Mouse (Mus musculus): ENCODE measurements around the gene Naif1. TPM values are rescaled to one million over a fixed set of nuclear protein-coding genes. Genes with fewer than 3 reads are reported as not detected.

Gene Naif1
- polyA plus RNA-seq (2016; fragmentation: Nextera tagmentation; extraction: Ambion mirVana), result 5.2 and 6.4 TPM in 2 replicates

GRCm38 (mm10) chr2:32449761-32450754 lies at the start of gene Naif1:
TSS of gene Naif1 (plus strand) at chr2:32450457.
- 0 out of 2 replicates have a peak, but pooled peaks cover 4% of the 10 kb centered on the region for H3K36me3 ChIP-seq
- H3K4me1 ChIP-seq, result peaks cover 36% of the 10 kb centered on the region
- no peaks in the 10 kb centered on the region for H3K9me3 ChIP-seq
- no peaks in the 10 kb centered on the region for H3K27me3 ChIP-seq
- WGBS, result 82% methylated on average over 15 of the region's 15 CpGs
- peak within 1 kb of the TSS; percentile 82 for H3K4me3 ChIP-seq
- H3K27ac ChIP-seq (replicated peaks), result peak within 1 kb of the TSS; percentile 97
- H3K4me2 ChIP-seq (replicated peaks), result peak within 1 kb of the TSS; percentile 80
- peak within 1 kb of the TSS; percentile 85 for H3K9ac ChIP-seq (replicated peaks)
- ATAC-seq (ENCODE audit: low FRiP score, low read depth), result no peak

GRCm38 (mm10) chr2:32404663-32405062 lies 45.6 kb upstream of the Naif1 start:
- no peak overlapping the region for H3K27ac ChIP-seq (replicated peaks)
- 19% methylated on average over 2 of the region's 2 CpGs for WGBS
- H3K4me1 ChIP-seq, result no peaks in the 10 kb centered on the region
- H3K4me2 ChIP-seq (replicated peaks), result no peak overlapping the region
- H3K27me3 ChIP-seq, result no peaks in the 10 kb centered on the region
- no peak overlapping the region for H3K4me3 ChIP-seq
- peaks cover 30% of the 10 kb centered on the region for H3K36me3 ChIP-seq
- H3K9me3 ChIP-seq, result no peaks in the 10 kb centered on the region
- H3K9ac ChIP-seq (replicated peaks), result no peak overlapping the region
- ATAC-seq (ENCODE audit: low FRiP score, low read depth), result no peak

- Histone ChIP-seq H3K27ac (replicated peaks) (no peak overlapping the region), H3K9ac (replicated peaks) (no peak overlapping the region), H3K4me2 (replicated peaks) (no peak overlapping the region), H3K4me1 (no peaks in the 10 kb centered on the region), H3K27me3 (no peaks in the 10 kb centered on the region), H3K36me3 (0 out of 2 replicates have a peak, but pooled peaks cover 9% of the 10 kb centered on the region), H3K4me3 (no peak overlapping the region), H3K9me3 (no peaks in the 10 kb centered on the region)
- ATAC-seq (ENCODE audit: low FRiP score, low read depth), result no peak
- 83% methylated on average over 7 of the region's 7 CpGs for WGBS
These were observed 43.0 kb upstream of the Naif1 start for GRCm38 (mm10) chr2:32407144-32407824.

- no peaks in the 10 kb centered on the region for H3K36me3 ChIP-seq
- H3K4me3 ChIP-seq, result no peak overlapping the region
- WGBS, result 69% methylated on average over 25 of the region's 25 CpGs
- no peak overlapping the region for H3K4me2 ChIP-seq (replicated peaks)
- H3K9me3 ChIP-seq, result no peaks in the 10 kb centered on the region
- H3K4me1 ChIP-seq, result no peaks in the 10 kb centered on the region
- ATAC-seq (ENCODE audit: low FRiP score, low read depth), result no peak
- no peaks in the 10 kb centered on the region for H3K27me3 ChIP-seq
- no peak overlapping the region for H3K27ac ChIP-seq (replicated peaks)
- H3K9ac ChIP-seq (replicated peaks), result no peak overlapping the region; the same call in 1 of the 2 replicates
These were observed 41.5 kb upstream of the Naif1 start for GRCm38 (mm10) chr2:32408429-32409424.

- no peak overlapping the region for H3K4me2 ChIP-seq (replicated peaks)
- H3K36me3 ChIP-seq, result peaks cover 23% of the 10 kb centered on the region
- no peaks in the 10 kb centered on the region for H3K4me1 ChIP-seq
- no peaks in the 10 kb centered on the region for H3K27me3 ChIP-seq
- ATAC-seq (ENCODE audit: low FRiP score, low read depth), result no peak
- no peak overlapping the region for H3K4me3 ChIP-seq
- no peak overlapping the region for H3K27ac ChIP-seq (replicated peaks)
- 92% methylated on average over 7 of the region's 7 CpGs for WGBS
- H3K9ac ChIP-seq (replicated peaks), result no peak overlapping the region
- H3K9me3 ChIP-seq, result no peaks in the 10 kb centered on the region
These were observed 38.9 kb upstream of the Naif1 start for GRCm38 (mm10) chr2:32411407-32411806.

GRCm38 (mm10) chr2:32412742-32413531 lies 37.3 kb upstream of the Naif1 start:
- Histone ChIP-seq H3K27ac (replicated peaks) (no peak overlapping the region), H3K4me2 (replicated peaks) (no peak overlapping the region), H3K36me3 (peaks cover 38% of the 10 kb centered on the region), H3K9me3 (no peaks in the 10 kb centered on the region), H3K27me3 (no peaks in the 10 kb centered on the region), H3K4me1 (no peaks in the 10 kb centered on the region), H3K9ac (replicated peaks) (no peak overlapping the region), H3K4me3 (no peak overlapping the region)
- no peak for ATAC-seq (ENCODE audit: low FRiP score, low read depth)
- WGBS, result 90% methylated on average over 6 of the region's 6 CpGs

GRCm38 (mm10) chr2:32413936-32414335 lies 36.3 kb upstream of the Naif1 start:
- Histone ChIP-seq H3K4me2 (replicated peaks) (no peak overlapping the region), H3K4me1 (no peaks in the 10 kb centered on the region), H3K36me3 (peaks cover 48% of the 10 kb centered on the region), H3K9me3 (no peaks in the 10 kb centered on the region), H3K9ac (replicated peaks) (no peak overlapping the region), H3K27me3 (no peaks in the 10 kb centered on the region), H3K4me3 (no peak overlapping the region), H3K27ac (replicated peaks) (no peak overlapping the region)
- no peak for ATAC-seq (ENCODE audit: low FRiP score, low read depth)
- WGBS, result 77% methylated on average over 5 of the region's 5 CpGs

GRCm38 (mm10) chr2:32415801-32416200 lies 34.5 kb upstream of the Naif1 start:
- no peak overlapping the region for H3K4me2 ChIP-seq (replicated peaks)
- H3K27ac ChIP-seq (replicated peaks), result no peak overlapping the region
- H3K27me3 ChIP-seq, result no peaks in the 10 kb centered on the region
- no peaks in the 10 kb centered on the region for H3K4me1 ChIP-seq
- peaks cover 67% of the 10 kb centered on the region for H3K36me3 ChIP-seq
- H3K9ac ChIP-seq (replicated peaks), result no peak overlapping the region
- 94% methylated on average over 12 of the region's 12 CpGs for WGBS
- no peak for ATAC-seq (ENCODE audit: low FRiP score, low read depth)
- H3K4me3 ChIP-seq, result no peak overlapping the region
- no peaks in the 10 kb centered on the region for H3K9me3 ChIP-seq

GRCm38 (mm10) chr2:32416556-32416955 lies 33.7 kb upstream of the Naif1 start:
- Histone ChIP-seq H3K9me3 (no peaks in the 10 kb centered on the region), H3K9ac (replicated peaks) (no peak overlapping the region), H3K4me2 (replicated peaks) (no peak overlapping the region), H3K4me1 (no peaks in the 10 kb centered on the region), H3K27ac (replicated peaks) (no peak overlapping the region), H3K27me3 (no peaks in the 10 kb centered on the region), H3K36me3 (peaks cover 74% of the 10 kb centered on the region), H3K4me3 (no peak overlapping the region)
- ATAC-seq (ENCODE audit: low FRiP score, low read depth), result no peak
- WGBS, result 91% methylated on average over 2 of the region's 2 CpGs

- no peaks in the 10 kb centered on the region for H3K9me3 ChIP-seq
- peaks cover 75% of the 10 kb centered on the region for H3K36me3 ChIP-seq
- H3K4me1 ChIP-seq, result no peaks in the 10 kb centered on the region
- 89% methylated on average over 8 of the region's 8 CpGs for WGBS
- H3K4me2 ChIP-seq (replicated peaks), result no peak overlapping the region
- no peak overlapping the region for H3K27ac ChIP-seq (replicated peaks)
- no peaks in the 10 kb centered on the region for H3K27me3 ChIP-seq
- ATAC-seq (ENCODE audit: low FRiP score, low read depth), result no peak
- no peak overlapping the region for H3K4me3 ChIP-seq
- no peak overlapping the region for H3K9ac ChIP-seq (replicated peaks)
These were observed 32.8 kb upstream of the Naif1 start for GRCm38 (mm10) chr2:32417486-32417885.

All from midbrain, embryonic 12.5 days (tissue).